Mouse (Mus musculus): ENCODE results near the gene Pdzrn3. TPM values are rescaled to one million over a fixed set of nuclear protein-coding genes. Genes with fewer than 3 reads are reported as not detected.

The Pdzrn3 gene
- polyA plus RNA-seq, 1 experiment from 2014 or later, result 6.3 TPM

DNA sequence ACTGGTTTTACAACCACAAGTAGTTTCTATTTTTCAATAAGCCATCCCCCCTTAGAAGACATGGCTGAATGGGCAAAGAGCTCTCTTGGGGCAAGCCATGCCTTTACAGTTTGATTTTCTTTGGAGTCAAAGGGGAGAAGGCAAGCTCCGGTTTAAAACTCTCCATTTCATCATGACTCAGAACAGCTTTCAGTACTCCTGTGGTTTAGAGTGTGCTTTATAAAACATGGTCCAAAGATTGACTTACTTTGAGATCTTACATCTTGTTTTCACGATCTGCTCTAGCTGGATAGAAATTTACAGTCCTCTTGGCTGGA, 15.1 kb upstream of the Pdzrn3 start:
- WGBS, result 77% methylated on average over 2 of the region's 2 CpGs
- Histone ChIP-seq H3K4me2 (ENCODE audit: low read depth, low read length) (no peak overlapping the region), H3K27ac (ENCODE audit: low read length) (no peak overlapping the region), H3K4me3 (ENCODE audit: low read length) (no peak overlapping the region), H3K36me3 (ENCODE audit: control insufficient read depth, insufficient read depth, low read length) (no peaks in the 10 kb centered on the region), H3K27me3 (replicated peaks; ENCODE audit: control insufficient read depth, insufficient read depth, low read length) (no peaks in the 10 kb centered on the region), H3K9ac (ENCODE audit: low read depth, low read length) (no peak overlapping the region), H3K9me3 (ENCODE audit: control insufficient read depth, low read length) (no peaks in the 10 kb centered on the region), H3K4me1 (ENCODE audit: control insufficient read depth, insufficient read depth, low read length) (no peaks in the 10 kb centered on the region)
- ATAC-seq, result no peak

DNA sequence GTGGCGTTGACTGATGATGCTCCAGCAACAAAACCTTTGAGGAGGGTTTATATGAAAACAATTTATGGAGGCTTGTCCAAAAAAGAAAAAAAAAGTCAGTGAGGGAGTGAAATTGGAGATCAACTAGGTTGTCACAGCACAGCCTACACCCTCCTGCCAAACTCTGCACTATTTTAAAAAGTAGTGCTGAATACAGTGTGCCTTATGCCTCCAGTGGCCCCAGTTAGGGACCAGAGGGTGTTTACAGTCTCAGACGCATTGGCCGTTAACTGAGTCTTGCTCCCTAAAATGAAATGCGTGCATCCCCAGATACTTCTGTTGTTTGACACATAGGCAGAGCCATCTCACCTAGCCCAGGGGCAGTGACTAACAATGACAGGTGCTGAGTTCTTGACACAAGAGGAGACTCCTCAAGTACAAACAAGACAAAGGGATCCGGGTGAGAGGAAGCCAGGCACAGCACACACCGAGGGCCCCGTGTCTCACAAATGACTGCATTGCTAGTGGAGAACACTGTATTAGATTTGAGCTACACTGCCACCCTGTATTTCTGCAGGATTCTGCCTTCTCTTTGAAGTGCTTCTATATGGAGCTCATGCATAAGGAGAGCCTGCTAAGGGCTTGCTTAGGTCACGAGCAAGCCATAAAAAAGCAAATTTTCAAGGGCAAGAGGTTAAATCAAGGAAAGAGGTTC, 14.6 kb upstream of the Pdzrn3 start:
- Histone ChIP-seq H3K4me1 (ENCODE audit: control insufficient read depth, insufficient read depth, low read length) (no peaks in the 10 kb centered on the region), H3K36me3 (ENCODE audit: control insufficient read depth, insufficient read depth, low read length) (no peaks in the 10 kb centered on the region), H3K27ac (ENCODE audit: low read length) (no peak overlapping the region), H3K9me3 (ENCODE audit: control insufficient read depth, low read length) (no peaks in the 10 kb centered on the region), H3K9ac (ENCODE audit: low read depth, low read length) (no peak overlapping the region), H3K4me3 (ENCODE audit: low read length) (no peak overlapping the region), H3K4me2 (ENCODE audit: low read depth, low read length) (no peak overlapping the region), H3K27me3 (replicated peaks; ENCODE audit: control insufficient read depth, insufficient read depth, low read length) (no peaks in the 10 kb centered on the region)
- no peak for ATAC-seq
- WGBS, result 78% methylated on average over 8 of the region's 8 CpGs

DNA sequence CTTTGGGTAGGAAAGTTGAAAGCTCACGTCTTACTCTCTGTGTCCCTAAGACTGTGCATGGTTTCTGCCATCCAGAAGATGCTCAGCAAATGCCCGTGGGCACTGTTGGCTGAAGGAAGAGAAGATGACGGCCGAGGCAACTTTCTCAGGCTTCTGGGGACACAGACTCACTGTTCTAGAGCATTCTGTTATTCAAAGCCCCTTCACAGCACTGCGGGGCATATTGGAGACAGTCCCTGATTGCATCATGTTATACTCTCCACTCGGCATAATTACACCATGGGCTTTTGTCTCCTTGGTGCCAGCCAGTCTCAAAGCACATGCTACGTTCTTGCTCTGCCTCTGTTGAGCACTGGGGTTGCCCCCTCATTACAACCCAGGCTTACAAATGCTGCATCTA, 7.8 kb upstream of the Pdzrn3 start:
- no peak overlapping the region for H3K4me2 ChIP-seq (ENCODE audit: low read depth, low read length)
- 80% methylated on average over 7 of the region's 7 CpGs for WGBS
- H3K36me3 ChIP-seq (ENCODE audit: control insufficient read depth, insufficient read depth, low read length), result no peaks in the 10 kb centered on the region
- H3K27me3 ChIP-seq (replicated peaks; ENCODE audit: control insufficient read depth, insufficient read depth, low read length), result no peaks in the 10 kb centered on the region
- no peaks in the 10 kb centered on the region for H3K4me1 ChIP-seq (ENCODE audit: control insufficient read depth, insufficient read depth, low read length)
- H3K9me3 ChIP-seq (ENCODE audit: control insufficient read depth, low read length), result no peaks in the 10 kb centered on the region
- ATAC-seq, result no peak
- H3K9ac ChIP-seq (ENCODE audit: low read depth, low read length), result no peak overlapping the region
- H3K27ac ChIP-seq (ENCODE audit: low read length), result no peak overlapping the region
- H3K4me3 ChIP-seq (ENCODE audit: low read length), result no peak overlapping the region

DNA sequence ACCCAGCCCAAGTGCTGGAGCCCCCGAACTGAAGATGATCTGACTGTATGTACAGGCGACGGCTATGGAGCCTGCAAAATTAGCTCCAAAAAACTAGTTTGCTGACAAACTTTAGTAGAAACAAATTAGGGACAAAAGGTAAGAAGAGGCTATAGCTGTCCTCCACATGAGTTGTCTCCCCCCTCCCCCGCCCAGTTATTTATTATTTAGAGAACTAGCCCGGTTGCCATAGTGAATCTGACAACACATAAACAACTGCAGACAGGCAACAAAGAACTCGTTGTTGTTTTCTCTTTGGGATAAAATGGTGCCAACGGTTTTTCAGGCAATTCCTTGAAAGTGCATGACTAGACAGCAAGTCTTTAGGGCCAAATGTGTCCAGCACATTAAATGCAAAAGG, 7.3 kb upstream of the Pdzrn3 start:
- Histone ChIP-seq H3K4me3 (ENCODE audit: low read length) (no peak overlapping the region), H3K36me3 (ENCODE audit: control insufficient read depth, insufficient read depth, low read length) (no peaks in the 10 kb centered on the region), H3K27me3 (replicated peaks; ENCODE audit: control insufficient read depth, insufficient read depth, low read length) (no peaks in the 10 kb centered on the region), H3K9ac (ENCODE audit: low read depth, low read length) (no peak overlapping the region), H3K4me1 (ENCODE audit: control insufficient read depth, insufficient read depth, low read length) (no peaks in the 10 kb centered on the region), H3K27ac (ENCODE audit: low read length) (no peak overlapping the region), H3K4me2 (ENCODE audit: low read depth, low read length) (no peak overlapping the region), H3K9me3 (ENCODE audit: control insufficient read depth, low read length) (no peaks in the 10 kb centered on the region)
- WGBS, result 72% methylated on average over 7 of the region's 7 CpGs
- no peak for ATAC-seq

DNA sequence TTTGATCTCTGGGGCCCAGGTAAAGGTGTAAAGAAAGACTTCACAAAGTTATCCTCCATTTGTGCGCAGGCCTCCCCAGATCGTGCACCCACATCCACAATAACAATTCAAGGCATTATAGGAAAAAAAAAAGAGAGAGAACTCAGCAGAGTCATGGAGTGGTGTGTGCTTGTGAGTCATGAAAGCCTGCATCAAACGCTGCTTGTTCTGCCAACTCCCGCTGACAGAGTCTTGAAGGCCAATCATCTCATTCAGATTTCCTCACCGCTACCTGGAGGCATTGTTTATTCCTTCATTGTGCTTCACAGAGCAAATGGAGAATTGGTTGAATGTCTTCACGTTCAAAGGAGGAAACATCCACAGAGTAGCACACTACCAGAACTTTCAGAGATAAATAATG, 6.8 kb upstream of the Pdzrn3 start:
- no peak for ATAC-seq
- H3K4me2 ChIP-seq (ENCODE audit: low read depth, low read length), result no peak overlapping the region
- H3K27ac ChIP-seq (ENCODE audit: low read length), result no peak overlapping the region
- WGBS, result 76% methylated on average over 6 of the region's 6 CpGs
- no peak overlapping the region for H3K9ac ChIP-seq (ENCODE audit: low read depth, low read length)
- no peaks in the 10 kb centered on the region for H3K27me3 ChIP-seq (replicated peaks; ENCODE audit: control insufficient read depth, insufficient read depth, low read length)
- no peaks in the 10 kb centered on the region for H3K4me1 ChIP-seq (ENCODE audit: control insufficient read depth, insufficient read depth, low read length)
- H3K4me3 ChIP-seq (ENCODE audit: low read length), result no peak overlapping the region
- H3K36me3 ChIP-seq (ENCODE audit: control insufficient read depth, insufficient read depth, low read length), result no peaks in the 10 kb centered on the region
- H3K9me3 ChIP-seq (ENCODE audit: control insufficient read depth, low read length), result no peaks in the 10 kb centered on the region

DNA sequence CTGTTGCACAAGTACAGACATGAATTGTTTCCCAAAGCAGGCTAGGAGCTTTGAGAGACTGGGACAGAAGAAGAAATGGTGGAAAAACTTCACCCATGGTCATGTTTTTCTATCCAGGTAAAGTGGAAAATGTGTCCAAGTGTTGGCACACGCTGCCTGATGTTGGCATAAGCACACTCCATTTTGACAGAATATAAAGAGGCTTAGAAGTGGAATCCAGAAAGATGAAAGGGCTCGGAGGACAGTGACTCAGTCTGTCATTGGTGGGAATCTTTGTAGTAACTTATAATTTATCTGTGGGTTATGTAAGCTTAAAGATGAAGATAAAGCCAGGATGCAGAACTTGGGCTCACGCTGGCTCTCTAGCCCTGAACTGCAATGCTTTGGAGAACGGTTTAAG, 5.2 kb upstream of the Pdzrn3 start:
- Histone ChIP-seq H3K27me3 (replicated peaks; ENCODE audit: control insufficient read depth, insufficient read depth, low read length) (no peaks in the 10 kb centered on the region), H3K4me3 (ENCODE audit: low read length) (no peak overlapping the region), H3K9me3 (ENCODE audit: control insufficient read depth, low read length) (no peaks in the 10 kb centered on the region), H3K4me1 (ENCODE audit: control insufficient read depth, insufficient read depth, low read length) (peaks cover 5% of the 10 kb centered on the region; the same call in 1 of the 2 replicates), H3K36me3 (ENCODE audit: control insufficient read depth, insufficient read depth, low read length) (no peaks in the 10 kb centered on the region), H3K4me2 (ENCODE audit: low read depth, low read length) (no peak overlapping the region), H3K27ac (ENCODE audit: low read length) (no peak overlapping the region), H3K9ac (ENCODE audit: low read depth, low read length) (no peak overlapping the region)
- ATAC-seq, result no peak
- WGBS, result 81% methylated on average over 4 of the region's 4 CpGs

DNA sequence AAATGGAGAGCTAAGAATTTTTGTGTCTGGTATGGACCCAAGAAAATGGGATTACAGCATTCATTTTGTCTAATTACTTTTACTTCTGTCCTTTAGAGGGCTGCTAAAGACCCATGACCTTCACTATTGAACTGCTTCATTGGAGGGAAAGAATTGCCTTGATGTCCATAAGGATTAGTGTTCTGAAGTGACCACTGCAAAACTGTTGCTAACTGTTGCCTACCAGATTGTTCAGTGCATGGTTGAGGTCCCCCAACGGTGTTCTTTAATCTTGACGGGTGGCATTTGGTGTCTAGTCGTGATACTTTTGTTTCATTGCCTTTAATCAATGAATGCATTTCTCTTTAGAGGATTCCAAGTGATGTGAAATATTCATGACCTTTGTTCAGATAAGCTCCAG, 1.8 kb upstream of the Pdzrn3 start:
- ATAC-seq, result no peak
- peaks cover 17% of the 10 kb centered on the region for H3K4me1 ChIP-seq (ENCODE audit: control insufficient read depth, insufficient read depth, low read length)
- no peaks in the 10 kb centered on the region for H3K36me3 ChIP-seq (ENCODE audit: control insufficient read depth, insufficient read depth, low read length)
- 64% methylated on average over 3 of the region's 3 CpGs for WGBS
- H3K27me3 ChIP-seq (replicated peaks; ENCODE audit: control insufficient read depth, insufficient read depth, low read length), result no peaks in the 10 kb centered on the region
- H3K4me3 ChIP-seq (ENCODE audit: low read length), result no peak overlapping the region
- H3K27ac ChIP-seq (ENCODE audit: low read length), result no peak overlapping the region
- no peak overlapping the region for H3K4me2 ChIP-seq (ENCODE audit: low read depth, low read length)
- no peaks in the 10 kb centered on the region for H3K9me3 ChIP-seq (ENCODE audit: control insufficient read depth, low read length)
- no peak overlapping the region for H3K9ac ChIP-seq (ENCODE audit: low read depth, low read length)

DNA sequence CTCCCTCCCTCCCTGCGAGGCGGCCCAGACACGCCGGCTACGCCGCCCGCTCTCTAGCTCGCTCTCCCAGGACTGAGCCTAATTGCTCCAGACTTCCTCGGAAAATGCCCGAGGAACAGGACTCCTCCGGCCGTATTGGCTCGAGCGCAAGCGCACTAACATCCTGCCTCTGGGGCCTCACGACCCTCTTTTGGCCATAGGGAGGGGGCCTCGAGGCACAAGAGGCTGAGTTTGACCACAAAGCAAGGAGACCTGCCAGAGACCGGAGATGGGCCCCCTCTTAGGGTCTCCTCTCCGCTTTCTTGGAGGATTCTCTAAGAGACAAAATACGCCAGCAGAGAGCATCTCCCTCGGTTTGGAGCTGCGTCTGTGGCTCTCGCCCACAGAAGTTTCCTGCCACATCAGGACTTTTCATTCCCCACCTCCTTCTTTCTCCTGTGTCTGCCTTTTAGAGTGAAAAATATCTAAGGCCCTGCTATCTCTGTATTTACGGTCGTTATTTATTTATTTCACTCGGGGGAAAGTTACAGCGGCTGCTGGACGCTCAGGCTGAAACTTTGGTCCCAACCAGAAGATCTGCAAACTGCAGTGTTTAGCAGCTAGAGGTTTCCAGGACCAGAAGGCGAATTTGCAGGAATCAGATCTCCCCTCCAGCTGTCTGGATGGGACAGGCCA, 375 bp upstream of the Pdzrn3 start:
- peak overlapping the region; percentile 73 for H3K4me3 ChIP-seq (ENCODE audit: low read length)
- H3K9ac ChIP-seq (ENCODE audit: low read depth, low read length), result peak overlapping the region; percentile 81
- H3K9me3 ChIP-seq (ENCODE audit: control insufficient read depth, low read length), result no peaks in the 10 kb centered on the region
- H3K4me2 ChIP-seq (ENCODE audit: low read depth, low read length), result peak overlapping the region; percentile 92
- peaks cover 29% of the 10 kb centered on the region for H3K4me1 ChIP-seq (ENCODE audit: control insufficient read depth, insufficient read depth, low read length)
- 0% methylated on average over 27 of the region's 29 CpGs for WGBS
- ATAC-seq, result peak; percentile 85
- H3K36me3 ChIP-seq (ENCODE audit: control insufficient read depth, insufficient read depth, low read length), result no peaks in the 10 kb centered on the region
- no peaks in the 10 kb centered on the region for H3K27me3 ChIP-seq (replicated peaks; ENCODE audit: control insufficient read depth, insufficient read depth, low read length)
- H3K27ac ChIP-seq (ENCODE audit: low read length), result peak overlapping the region; percentile 93

DNA sequence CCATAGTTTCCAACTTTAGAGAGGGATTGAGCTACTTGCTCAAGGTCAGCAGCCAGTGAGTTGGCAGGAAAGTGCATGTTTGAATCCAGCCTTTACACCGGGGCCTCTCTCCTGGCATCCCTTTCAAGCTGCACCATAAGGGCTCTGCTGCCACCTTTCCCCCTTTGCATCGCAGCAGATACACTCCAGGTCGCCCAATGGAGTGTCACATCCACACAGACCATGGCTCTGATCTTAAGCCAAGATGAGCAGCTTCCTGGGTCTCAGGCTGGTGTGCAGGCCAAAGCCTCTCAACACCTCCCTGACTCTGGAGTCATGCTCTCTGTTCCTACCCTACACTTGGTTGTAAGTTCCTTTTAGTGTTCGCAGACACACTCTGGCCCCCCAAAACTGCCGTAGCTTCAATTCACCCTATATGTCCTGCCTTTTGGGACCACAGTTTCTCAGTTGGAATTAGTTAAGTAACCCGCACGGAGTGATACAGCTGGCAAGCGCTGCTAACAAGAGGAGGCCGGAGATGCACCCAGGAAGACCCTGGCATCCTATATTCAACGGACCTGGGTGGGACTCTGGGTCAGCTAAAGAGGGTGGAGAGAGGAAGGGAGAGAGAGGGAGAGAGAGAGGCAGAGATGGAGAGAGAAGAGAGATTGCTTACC, 1.1 kb downstream of the Pdzrn3 start:
- H3K4me2 ChIP-seq (ENCODE audit: low read depth, low read length), result peak overlapping the region; percentile 92
- peak overlapping the region; percentile 93 for H3K27ac ChIP-seq (ENCODE audit: low read length)
- ATAC-seq, result no peak
- no peaks in the 10 kb centered on the region for H3K36me3 ChIP-seq (ENCODE audit: control insufficient read depth, insufficient read depth, low read length)
- WGBS, result 3% methylated on average over 10 of the region's 10 CpGs
- H3K9me3 ChIP-seq (ENCODE audit: control insufficient read depth, low read length), result no peaks in the 10 kb centered on the region
- peak overlapping the region; percentile 73 for H3K4me3 ChIP-seq (ENCODE audit: low read length)
- peak overlapping the region; percentile 81 for H3K9ac ChIP-seq (ENCODE audit: low read depth, low read length)
- no peaks in the 10 kb centered on the region for H3K27me3 ChIP-seq (replicated peaks; ENCODE audit: control insufficient read depth, insufficient read depth, low read length)
- H3K4me1 ChIP-seq (ENCODE audit: control insufficient read depth, insufficient read depth, low read length), result peaks cover 33% of the 10 kb centered on the region
